Mouse (Mus musculus) erythroblast, embryonic 14.5 days (primary cell): ENCODE measurements around the gene Klf12.

Source experiments
- GATA1 ChIP-seq: IDR thresholded peaks from 2 replicates; pipeline ENCODE4 v1.6.1; 2012; ENCODE audit warnings: low read length, inconsistent platforms, mixed read lengths
- TAL1 ChIP-seq: IDR thresholded peaks from 3 replicates; pipeline ENCODE4 v1.6.1; 2012; ENCODE audit warnings: low read length, inconsistent platforms, mixed read lengths

GRCm38 (mm10) chr14:100062516-100062915, 222.0 kb downstream of the Klf12 start:
- TF ChIP-seq TAL1: no peak
- TF ChIP-seq GATA1: no peak
